Mouse (Mus musculus) adrenal gland, postnatal 4 days (tissue): ENCODE measurements around the gene Gm13030. TPM values are rescaled to one million over a fixed set of nuclear protein-coding genes. Genes with fewer than 3 reads are reported as not detected.
"Not testable (repeated sequence)": the region's sequence is repeated elsewhere in the genome, so short reads cannot be mapped to it uniquely, and the experiment has no call there.

Source experiments
- DNase-seq, 2 experiments: peaks; one replicate each; pipeline ENCODE4 v3.0.0; 2021 to 2022; ENCODE audit warnings: low spot score in 2 of 2, mixed read lengths in 2 of 2
- long read RNA-seq, 2 experiments: library from polyadenylated mRNA; stranded (forward); transcript quantifications; one replicate each; pipeline ENCODE4 v2.0.0; 2021
- total RNA-seq, 2 experiments: library from RNA; stranded (reverse); gene quantifications; 2 replicates each; pipeline ENCODE4 v1.2.3; 2021

The Gm13030 gene
- not detected for total RNA-seq
- long read RNA-seq, experiment 1: 0 reads
- long read RNA-seq, experiment 2: 0 reads

DNA sequence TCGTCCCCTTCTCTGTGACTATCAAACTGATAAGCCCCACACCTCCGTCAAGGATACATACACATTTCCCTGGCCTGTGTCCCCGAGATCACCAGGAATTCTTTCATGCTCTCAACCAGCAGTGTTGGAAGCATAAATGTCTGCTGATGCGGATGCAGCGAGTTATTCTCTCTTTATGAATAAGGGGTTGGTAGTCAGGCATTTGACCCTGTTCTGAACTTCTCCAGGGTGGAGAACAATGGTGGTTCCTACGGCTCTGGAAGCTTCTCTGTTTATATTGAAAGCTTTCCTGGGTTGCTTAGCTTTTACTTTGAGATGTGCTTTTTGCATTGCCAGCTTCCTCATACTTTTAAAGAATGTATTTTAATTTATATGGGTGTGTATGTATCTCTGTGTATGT lies at the start of gene Gm13030:
Gm13030 (minus strand) TSS at position 101 of the 400 bp plus-strand sequence.
- DNase-seq: no peak

GRCm38 (mm10) chr4:138922131-138922459 lies 48.3 kb upstream of the Gm13030 start:
- peak; percentile 84 to 89 for DNase-seq

GRCm38 (mm10) chr4:138921254-138922130 lies 47.7 kb upstream of the Gm13030 start:
- no peak for DNase-seq

GRCm38 (mm10) chr4:138917282-138917681 lies 43.5 kb upstream of the Gm13030 start:
- no peak for DNase-seq

- peak; percentile 85 to 92 for DNase-seq
Measured at GRCm38 (mm10) chr4:138913797-138914196, 40.0 kb upstream of the Gm13030 start, which contains the start of gene Otud3. Gene Otud3 (minus strand): TSS chr4:138913945.

GRCm38 (mm10) chr4:138913141-138913787 lies 39.5 kb upstream of the Gm13030 start:
- peak; percentile 14 to 21 for DNase-seq

- no peak for DNase-seq
Measured at GRCm38 (mm10) chr4:138905624-138906337, 32.0 kb upstream of the Gm13030 start.

GRCm38 (mm10) chr4:138899361-138899760 lies 25.6 kb upstream of the Gm13030 start:
- no peak for DNase-seq

DNA sequence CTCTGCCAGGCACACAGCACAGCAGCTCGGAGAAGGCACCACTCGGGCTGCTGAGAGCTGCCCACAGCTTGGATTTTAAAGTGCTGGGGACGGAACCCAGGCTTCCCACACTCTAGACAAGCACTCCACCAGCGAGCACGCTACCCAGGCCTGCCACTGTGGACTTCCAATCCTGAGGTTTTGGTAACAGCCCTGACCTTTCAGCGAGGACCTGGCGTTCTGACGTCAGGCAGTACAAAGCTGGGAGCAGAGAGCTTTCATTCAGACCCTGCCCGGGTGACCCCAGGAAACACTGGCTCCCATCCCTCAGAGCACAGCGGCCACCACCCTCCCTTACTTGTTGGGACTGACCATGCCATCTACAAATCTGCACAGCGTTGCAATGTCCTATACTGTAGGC lies 20.0 kb upstream of the Gm13030 start:
- not testable (repeated sequence) for DNase-seq

GRCm38 (mm10) chr4:138892655-138893054 lies 18.9 kb upstream of the Gm13030 start:
- no peak for DNase-seq

GRCm38 (mm10) chr4:138889635-138890034 lies 15.9 kb upstream of the Gm13030 start:
- DNase-seq: no peak

- no peak for DNase-seq
Measured at GRCm38 (mm10) chr4:138889165-138889564, 15.4 kb upstream of the Gm13030 start.

DNA sequence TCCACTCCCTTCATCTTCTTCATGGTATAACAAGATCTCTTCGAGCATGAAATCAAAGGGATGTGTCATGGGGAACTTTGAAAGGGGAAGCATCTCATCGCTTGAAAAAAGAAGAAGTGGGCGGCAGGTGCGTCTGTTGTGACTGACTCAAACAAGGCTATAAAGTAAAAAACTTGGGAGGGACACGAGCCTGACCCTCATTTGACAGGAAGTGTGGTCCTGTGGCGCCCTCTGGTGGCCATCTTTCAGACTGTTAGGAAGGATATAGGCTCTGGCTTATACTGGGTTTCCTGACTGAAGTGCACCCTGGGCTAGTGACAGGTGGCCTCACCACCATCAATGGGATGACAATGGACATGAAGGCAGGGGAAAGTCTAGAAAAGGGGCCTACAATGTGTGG lies 10.5 kb upstream of the Gm13030 start:
- DNase-seq: peak; percentile 78 to 79

- DNase-seq: no peak
Measured at GRCm38 (mm10) chr4:138882179-138882578, 8.4 kb upstream of the Gm13030 start.

GRCm38 (mm10) chr4:138880811-138881584 lies 7.2 kb upstream of the Gm13030 start:
- DNase-seq: no peak

DNA sequence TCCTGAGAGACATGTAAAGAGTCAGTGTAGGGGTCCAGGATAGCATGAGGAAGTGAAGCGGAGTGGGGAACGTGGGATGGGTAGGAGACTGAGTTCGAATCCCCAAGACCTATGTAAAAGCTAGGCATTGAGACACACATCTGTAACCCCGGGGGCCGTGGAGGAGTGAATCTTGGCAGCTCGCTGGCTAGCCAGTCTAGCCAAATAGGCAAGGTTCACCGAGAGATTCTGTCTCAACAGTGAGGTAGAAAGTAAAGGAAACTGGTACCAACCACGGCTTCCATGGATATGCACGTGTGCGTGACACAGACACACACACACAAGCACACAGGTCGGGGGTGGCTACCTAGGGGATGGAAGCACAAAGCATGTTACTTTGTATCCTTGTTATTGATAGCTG lies 6.0 kb upstream of the Gm13030 start:
- DNase-seq: no peak

GRCm38 (mm10) chr4:138878783-138879182 lies 5.0 kb upstream of the Gm13030 start:
- no peak for DNase-seq

DNA sequence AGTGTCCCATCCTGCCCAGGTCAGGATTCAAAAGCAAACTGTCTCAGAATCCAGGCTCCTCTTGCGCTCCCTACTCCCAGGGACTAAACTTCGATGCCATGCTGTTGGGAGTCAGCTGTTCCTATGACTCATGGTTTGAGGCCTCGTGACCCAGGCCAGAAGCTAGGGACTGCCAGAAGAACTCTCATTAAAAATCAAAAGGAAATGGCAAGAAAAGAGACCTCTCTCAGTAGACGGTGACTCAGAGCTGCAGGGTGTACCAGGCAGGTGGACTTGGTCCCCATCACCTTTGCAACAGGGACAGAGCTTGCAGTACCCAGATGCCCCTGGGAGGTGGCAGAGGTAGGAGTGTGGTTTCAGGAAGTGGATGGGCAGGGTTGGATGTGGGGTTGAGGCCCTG lies 4.0 kb upstream of the Gm13030 start, which contains the start of gene Pla2g2e:
Pla2g2e (plus strand) TSS at position 212 of the 400 bp plus-strand sequence.
- no peak for DNase-seq

DNA sequence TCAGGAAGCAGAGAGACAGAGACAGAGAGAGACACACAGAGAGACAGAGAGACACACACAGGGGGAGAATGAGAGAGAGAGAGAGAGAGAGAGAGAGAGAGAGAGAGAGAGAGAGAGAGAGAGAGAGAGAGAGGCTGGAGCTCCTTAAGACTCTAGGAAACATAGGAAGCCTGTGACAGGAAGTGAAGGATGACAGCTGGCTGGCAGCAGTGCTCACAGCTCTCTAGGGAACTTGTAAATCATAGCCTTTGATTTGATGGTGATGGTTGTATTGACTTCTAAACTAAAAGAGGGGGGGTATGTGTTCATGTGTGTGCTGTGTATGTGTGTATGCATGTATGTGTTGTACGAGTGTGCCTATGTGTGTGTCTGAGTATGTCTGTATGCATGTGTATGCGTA lies 2.2 kb upstream of the Gm13030 start:
- no peak for DNase-seq

DNA sequence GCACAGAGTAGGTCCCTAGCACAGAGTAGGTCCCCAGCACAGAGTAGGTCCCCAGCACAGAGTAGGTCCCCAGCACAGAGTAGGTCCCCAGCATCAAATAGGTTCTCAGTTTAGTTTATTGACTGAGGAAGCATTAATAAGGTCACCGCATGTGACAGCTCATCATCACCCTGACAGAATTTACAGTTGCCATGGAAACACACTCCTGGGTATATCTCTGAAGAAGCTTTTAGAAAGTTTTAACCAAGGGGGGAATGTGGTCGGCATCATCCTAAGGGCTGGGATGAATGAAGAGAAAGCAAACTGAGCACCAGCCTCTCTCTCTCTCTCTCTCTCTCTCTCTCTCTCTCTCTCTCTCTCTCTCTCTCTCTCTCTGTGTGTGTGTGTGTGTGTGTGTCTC lies 1.5 kb upstream of the Gm13030 start:
- not testable (repeated sequence) for DNase-seq

DNA sequence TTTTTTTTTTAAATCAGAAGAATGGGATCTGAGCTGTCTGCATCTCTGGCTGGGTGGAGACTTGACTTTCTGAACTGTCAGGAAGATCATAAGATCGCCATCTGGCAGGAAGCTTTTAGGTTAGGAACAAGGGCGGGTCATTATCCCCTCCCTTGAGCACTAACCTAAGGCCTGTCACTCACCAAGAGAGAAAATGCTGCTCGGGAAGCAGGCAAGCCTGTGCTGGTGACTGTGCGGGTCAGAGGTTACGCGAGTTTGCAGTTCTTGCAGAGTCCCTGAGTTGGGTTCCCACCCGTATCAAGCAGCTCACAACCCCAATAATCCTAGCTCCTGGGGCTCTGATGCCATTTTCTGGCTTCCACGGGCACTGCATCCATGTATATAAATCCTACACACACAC lies 5.1 kb downstream of the Gm13030 start:
- DNase-seq: no peak
